Mouse (Mus musculus): Measurements from ENCODE around the gene Dlec1.

Dlec1 gene

DNA sequence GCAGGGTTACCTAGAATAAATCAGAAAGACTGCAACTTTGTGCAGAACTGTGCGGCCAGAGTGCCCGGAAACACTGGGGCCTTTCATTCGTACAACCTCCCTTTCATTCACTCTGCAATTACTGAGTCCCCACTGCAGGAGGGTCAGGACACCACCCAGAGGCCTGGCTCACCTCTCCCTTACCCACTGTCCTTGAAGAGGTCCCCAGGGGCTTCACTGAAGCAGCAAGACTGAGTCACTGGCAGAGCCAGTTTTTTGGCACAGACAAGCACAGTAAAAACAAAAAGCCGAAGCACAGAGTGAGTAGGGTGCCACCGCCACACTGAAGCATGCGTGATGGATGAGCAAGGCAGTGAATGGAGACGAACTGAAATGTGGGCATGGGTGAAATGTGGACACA is 12.8 kb upstream of the Dlec1 start:
- DNase-seq (ENCODE audit: low spot score in 2 of 2): no peak

DNA sequence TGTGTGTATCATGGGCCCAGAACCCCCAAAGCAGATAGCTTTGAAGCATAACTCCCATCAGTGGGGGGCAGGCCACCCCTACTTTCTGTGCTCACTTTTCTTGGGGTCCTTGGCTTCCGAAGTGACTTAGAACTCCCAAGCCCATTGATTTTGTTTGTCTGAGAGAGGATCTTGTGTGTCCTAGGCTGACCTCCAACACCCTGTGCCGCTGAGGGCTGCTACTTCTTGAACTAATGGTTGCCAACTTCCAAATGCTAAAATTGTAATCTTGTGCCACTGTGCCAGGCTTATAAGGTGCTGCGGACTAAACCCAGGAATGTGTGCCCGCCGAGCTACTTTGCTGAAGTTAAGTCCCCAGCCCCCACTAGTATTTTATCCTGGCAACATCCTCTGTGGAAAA is 11.8 kb upstream of the Dlec1 start:
- DNase-seq (ENCODE audit: low spot score in 2 of 2): no peak

- DNase-seq (ENCODE audit: low spot score in 2 of 2): no peak
Observed at GRCm38 (mm10) chr9:119091581-119092310, 10.5 kb upstream of the Dlec1 start.

GRCm38 (mm10) chr9:119092473-119093418 is 9.5 kb upstream of the Dlec1 start:
- no peak for DNase-seq (ENCODE audit: low spot score in 2 of 2)

GRCm38 (mm10) chr9:119093419-119094295 is 8.6 kb upstream of the Dlec1 start, which contains the start of gene Plcd1:
TSS of gene Plcd1 (minus strand) at chr9:119093502.
- peak in 1 of 2 experiments; percentile 46 for DNase-seq (ENCODE audit: low spot score in 2 of 2)

DNA sequence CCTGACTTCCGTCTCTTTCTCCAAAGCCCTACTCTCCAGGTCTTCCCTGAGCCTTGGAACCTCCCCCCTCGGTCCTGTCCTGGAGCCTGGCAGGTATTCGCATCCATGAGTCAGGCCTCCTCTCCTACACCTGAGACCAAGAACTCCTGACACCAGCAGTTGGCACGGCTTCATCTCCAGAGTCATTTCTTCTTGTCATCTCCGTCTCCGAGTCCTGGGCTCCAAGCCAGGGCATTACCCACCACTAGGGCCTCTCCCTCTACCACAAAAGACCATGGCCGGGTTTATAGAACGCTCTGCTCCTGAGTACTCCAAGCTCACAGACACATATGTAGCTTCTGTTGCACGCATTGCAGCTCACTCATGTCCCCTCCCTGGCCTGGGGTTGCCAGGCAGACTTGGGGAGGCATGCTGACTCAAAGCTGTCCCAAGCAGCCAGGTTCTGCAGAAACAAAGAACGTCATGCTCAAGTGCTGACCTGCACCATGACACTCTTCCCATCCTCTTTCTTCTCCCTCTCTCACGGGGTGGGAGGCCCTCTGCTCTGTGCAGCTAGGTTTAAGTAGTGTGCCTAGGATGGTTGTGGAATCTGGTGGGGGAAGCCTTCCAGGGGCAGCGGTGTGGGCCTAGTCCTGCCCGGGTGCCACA is 7.7 kb upstream of the Dlec1 start:
- DNase-seq (ENCODE audit: low spot score in 2 of 2): no peak

GRCm38 (mm10) chr9:119100177-119100898 is 1.9 kb upstream of the Dlec1 start:
- peak in 1 of 2 experiments; percentile 43 for DNase-seq (ENCODE audit: low spot score in 2 of 2)

- no peak for DNase-seq (ENCODE audit: low spot score in 2 of 2)
Observed at GRCm38 (mm10) chr9:119102783-119103113, 470 bp downstream of the Dlec1 start.

DNA sequence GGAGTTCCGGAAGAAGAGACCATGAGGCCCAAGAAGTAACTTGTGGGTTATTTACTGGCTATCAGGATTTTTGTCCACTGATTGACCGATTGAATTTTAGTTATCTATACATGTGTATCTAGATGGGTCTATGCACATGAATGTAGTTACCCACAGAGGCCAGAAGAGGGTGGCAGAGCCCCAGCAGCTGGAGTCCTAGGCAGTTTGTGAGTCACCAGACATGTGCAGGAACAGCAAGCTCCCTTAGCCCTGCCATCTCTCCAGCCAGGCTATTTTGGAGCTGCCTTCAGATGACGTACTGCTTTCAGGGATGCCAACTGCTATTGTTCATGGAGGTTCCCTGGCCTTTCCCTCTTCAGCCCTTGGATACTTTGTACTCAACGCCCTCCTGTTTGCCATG is 5.3 kb downstream of the Dlec1 start:
- no peak for DNase-seq (ENCODE audit: low spot score in 2 of 2)

- no peak for DNase-seq (ENCODE audit: low spot score in 2 of 2)
Observed at GRCm38 (mm10) chr9:119109685-119110353, 7.5 kb downstream of the Dlec1 start.

GRCm38 (mm10) chr9:119110640-119111039 is 8.4 kb downstream of the Dlec1 start:
- no peak for DNase-seq (ENCODE audit: low spot score in 2 of 2)

GRCm38 (mm10) chr9:119114911-119115310 is 12.6 kb downstream of the Dlec1 start:
- DNase-seq (ENCODE audit: low spot score in 2 of 2): no peak

GRCm38 (mm10) chr9:119119409-119120167 is 17.3 kb downstream of the Dlec1 start:
- DNase-seq (ENCODE audit: low spot score in 2 of 2): no peak

- no peak for DNase-seq (ENCODE audit: low spot score in 2 of 2)
Observed at GRCm38 (mm10) chr9:119120168-119120560, 17.9 kb downstream of the Dlec1 start.

GRCm38 (mm10) chr9:119122596-119123369 is 20.5 kb downstream of the Dlec1 start:
- no peak for DNase-seq (ENCODE audit: low spot score in 2 of 2)

DNA sequence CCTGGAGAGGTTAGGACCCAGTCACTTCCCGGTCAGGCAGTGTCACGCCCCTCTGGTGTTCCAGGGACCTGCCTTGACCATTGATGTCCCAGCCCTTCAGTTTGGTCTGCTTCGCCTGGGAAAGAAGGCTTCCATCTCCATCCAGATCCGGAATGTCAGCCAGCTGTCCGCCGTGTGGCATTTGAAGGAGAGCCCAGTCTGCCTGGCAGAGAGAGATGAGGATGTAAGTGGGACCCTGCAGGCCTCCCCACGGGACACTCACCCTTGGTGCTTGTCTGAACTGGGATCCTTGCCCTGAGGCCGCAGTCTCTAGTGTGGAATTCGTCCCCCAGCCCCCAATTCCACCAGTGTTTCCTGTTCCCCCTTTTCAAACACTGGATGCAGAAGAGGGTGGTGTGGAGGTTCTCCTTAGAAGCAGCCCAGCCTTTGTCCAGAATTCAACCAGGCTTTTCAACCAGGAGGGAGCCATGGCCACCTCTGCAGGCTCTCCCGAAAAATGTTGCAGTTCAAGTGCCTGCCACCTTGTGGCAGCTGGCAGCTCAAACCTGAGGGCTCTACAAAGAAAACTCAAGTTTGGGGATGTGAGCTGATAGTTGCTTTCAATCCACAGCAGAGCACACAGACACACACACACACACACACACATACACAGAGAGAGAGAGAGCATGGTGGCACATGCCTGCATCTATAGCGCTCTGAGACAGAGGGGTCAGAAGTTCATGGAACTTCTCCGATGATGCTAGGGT is 26.3 kb downstream of the Dlec1 start:
- no peak for DNase-seq (ENCODE audit: low spot score in 2 of 2)

GRCm38 (mm10) chr9:119130692-119131091 is 28.4 kb downstream of the Dlec1 start:
- DNase-seq (ENCODE audit: low spot score in 2 of 2): no peak

- no peak for DNase-seq (ENCODE audit: low spot score in 2 of 2)
Observed at GRCm38 (mm10) chr9:119138836-119139235, 36.6 kb downstream of the Dlec1 start.
